Mouse (Mus musculus) layer of hippocampus, adult 11-12 months (tissue): ENCODE results near the gene Nrxn1.

Experiments used
- DNase-seq: peaks from one replicate; pipeline ENCODE4 v3.0.0; 2022; ENCODE audit warnings: low spot score

Nrxn1 gene

GRCm38 (mm10) chr17:91093042-91093080 lies at the start of gene Nrxn1:
Gene Nrxn1 (minus strand): TSS chr17:91093071.
- DNase-seq, result no peak

GRCm38 (mm10) chr17:91136859-91137258 lies 44.0 kb upstream of the Nrxn1 start:
- DNase-seq, result no peak

GRCm38 (mm10) chr17:91112880-91113628 lies 20.2 kb upstream of the Nrxn1 start:
- DNase-seq, result no peak

- DNase-seq, result no peak
Measured at GRCm38 (mm10) chr17:91112085-91112484, 19.2 kb upstream of the Nrxn1 start.

GRCm38 (mm10) chr17:91093081-91093875 lies 407 bp upstream of the Nrxn1 start:
- DNase-seq, result no peak

- peak; percentile 78 for DNase-seq
Measured at GRCm38 (mm10) chr17:91092421-91093041, 340 bp downstream of the Nrxn1 start.

- DNase-seq, result no peak
Measured at GRCm38 (mm10) chr17:91090631-91091030, 2.2 kb downstream of the Nrxn1 start.

GRCm38 (mm10) chr17:91088991-91089390 lies 3.9 kb downstream of the Nrxn1 start:
- no peak for DNase-seq

GRCm38 (mm10) chr17:91088037-91088715 lies 4.7 kb downstream of the Nrxn1 start:
- DNase-seq, result no peak

GRCm38 (mm10) chr17:91086412-91086811 lies 6.5 kb downstream of the Nrxn1 start:
- no peak for DNase-seq

GRCm38 (mm10) chr17:91085416-91085815 lies 7.5 kb downstream of the Nrxn1 start:
- no peak for DNase-seq

GRCm38 (mm10) chr17:91079096-91079495 lies 13.8 kb downstream of the Nrxn1 start:
- no peak for DNase-seq

- DNase-seq, result no peak
Measured at GRCm38 (mm10) chr17:91074780-91075179, 18.1 kb downstream of the Nrxn1 start.

GRCm38 (mm10) chr17:91033466-91033865 lies 59.4 kb downstream of the Nrxn1 start:
- no peak for DNase-seq

GRCm38 (mm10) chr17:91025061-91025623 lies 67.7 kb downstream of the Nrxn1 start:
- no peak for DNase-seq

GRCm38 (mm10) chr17:91007385-91008089 lies 85.3 kb downstream of the Nrxn1 start:
- no peak for DNase-seq

GRCm38 (mm10) chr17:91000389-91000788 lies 92.5 kb downstream of the Nrxn1 start:
- no peak for DNase-seq

- peak; percentile 50 for DNase-seq
Measured at GRCm38 (mm10) chr17:90999667-91000154, 93.2 kb downstream of the Nrxn1 start.

GRCm38 (mm10) chr17:90997714-90998113 lies 95.2 kb downstream of the Nrxn1 start:
- DNase-seq, result no peak

- no peak for DNase-seq
Measured at GRCm38 (mm10) chr17:90995436-90995835, 97.4 kb downstream of the Nrxn1 start.

- no peak for DNase-seq
Measured at GRCm38 (mm10) chr17:90994247-90994646, 98.6 kb downstream of the Nrxn1 start.

- DNase-seq, result no peak
Measured at GRCm38 (mm10) chr17:90990747-90991146, 102.1 kb downstream of the Nrxn1 start.
